Mouse (Mus musculus) stomach, embryonic 14.5 days (tissue): ENCODE data around the gene P4ha2. TPM values are rescaled to one million over a fixed set of nuclear protein-coding genes. Genes with fewer than 3 reads are reported as not detected.
A peak's percentile ranks its signal among the peaks of the same experiment; 100 is the strongest.

Experiments used
- ATAC-seq: fragments of 200-750 bp; cut with Nextera tagmentation; 2 replicates; pipeline ENCODE4 v1.8.0; 2017; ENCODE audit warnings: low read depth, moderate TSS enrichment; ENCODE audit not compliant: insufficient number of reproducible peaks, insufficient read depth, low FRiP score
- H3K27ac ChIP-seq: fragments of 300-500 bp; sonication (generic); 2 replicates; pipeline ENCODE4 v1.5.1; 2014; ENCODE audit warnings: mild to moderate bottlenecking, low read length, moderate library complexity, mixed read lengths
- H3K27me3 ChIP-seq: fragments of 300-500 bp; sonication (generic); 2 replicates; pipeline ENCODE4 v1.6.1; 2014; ENCODE audit warnings: low read length, control low read depth, mixed read lengths; ENCODE audit not compliant: control insufficient read depth, insufficient read depth
- H3K36me3 ChIP-seq: fragments of 300-500 bp; sonication (generic); 2 replicates; pipeline ENCODE4 v1.6.1; 2014; ENCODE audit warnings: mild to moderate bottlenecking, control low read depth, low read length, moderate library complexity, mixed read lengths; ENCODE audit not compliant: control insufficient read depth, insufficient read depth
- H3K4me1 ChIP-seq: fragments of 300-500 bp; sonication (generic); 2 replicates; pipeline ENCODE4 v1.6.1; 2014; ENCODE audit warnings: low read length, control low read depth, mixed read lengths; ENCODE audit not compliant: control insufficient read depth, insufficient read depth
- H3K4me2 ChIP-seq: fragments of 300-500 bp; sonication (generic); replicated peaks from 2 replicates; pipeline ENCODE4 v1.6.1; 2014; ENCODE audit warnings: low read depth, low read length, control low read depth
- H3K4me3 ChIP-seq: fragments of 300-500 bp; sonication (generic); 2 replicates; pipeline ENCODE4 v1.5.1; 2014; ENCODE audit warnings: low read depth, low read length, control low read depth
- H3K9ac ChIP-seq: fragments of 300-500 bp; sonication (generic); replicated peaks from 2 replicates; pipeline ENCODE4 v1.6.1; 2014; ENCODE audit warnings: low read depth, mild to moderate bottlenecking, control low read depth, low read length, moderate library complexity, mixed read lengths
- H3K9me3 ChIP-seq: fragments of 300-500 bp; sonication (generic); 2 replicates; pipeline ENCODE4 v1.6.1; 2016; ENCODE audit warnings: low read depth, low read length, control low read depth; ENCODE audit not compliant: control insufficient read depth
- WGBS: fragments of 180-500 bp; shearing (Covaris S2); extraction: QIAGEN DNeasy Blood & Tissue Kit; methylation state at CpG from one replicate; pipeline ENCODE4 v1.1.7; 2014; 5-methylcytosine and 5-hydroxymethylcytosine counted together
- polyA plus RNA-seq: library from polyadenylated mRNA; unstranded; fragments of >200 nt; fragmentation: Nextera tagmentation; extraction: Ambion mirVana; gene quantifications from 2 replicates; pipeline ENCODE4 v1.2.1, GENCODE M21; 2014

The P4ha2 gene
- polyA plus RNA-seq, 1 experiment from 2014 or later, result 46.9 TPM

GRCm38 (mm10) chr11:54065106-54065914 is 34.6 kb upstream of the P4ha2 start:
- Histone ChIP-seq H3K27ac (no peak overlapping the region), H3K4me1 (peaks cover 38% of the 10 kb centered on the region; the same call in 1 of the 2 replicates), H3K27me3 (no peaks in the 10 kb centered on the region), H3K9ac (no peak overlapping the region), H3K4me3 (no peak overlapping the region), H3K36me3 (no peaks in the 10 kb centered on the region), H3K9me3 (no peaks in the 10 kb centered on the region), H3K4me2 (no peak overlapping the region)
- no peak for ATAC-seq
- WGBS, result 77% methylated on average over 12 of the region's 12 CpGs

- Histone ChIP-seq H3K9ac (no peak overlapping the region), H3K36me3 (no peaks in the 10 kb centered on the region), H3K27me3 (no peaks in the 10 kb centered on the region), H3K27ac (no peak overlapping the region), H3K4me1 (peaks cover 33% of the 10 kb centered on the region; the same call in 1 of the 2 replicates), H3K9me3 (no peaks in the 10 kb centered on the region), H3K4me2 (no peak overlapping the region), H3K4me3 (no peak overlapping the region)
- 79% methylated on average over 4 of the region's 4 CpGs for WGBS
- ATAC-seq, result no peak
These were observed 34.0 kb upstream of the P4ha2 start for GRCm38 (mm10) chr11:54065915-54066178.

GRCm38 (mm10) chr11:54066400-54066799 is 33.5 kb upstream of the P4ha2 start:
- no peak overlapping the region for H3K27ac ChIP-seq
- H3K4me3 ChIP-seq, result no peak overlapping the region
- no peaks in the 10 kb centered on the region for H3K36me3 ChIP-seq
- no peak overlapping the region for H3K9ac ChIP-seq
- H3K4me1 ChIP-seq, result peaks cover 30% of the 10 kb centered on the region; the same call in 1 of the 2 replicates
- no peaks in the 10 kb centered on the region for H3K27me3 ChIP-seq
- H3K9me3 ChIP-seq, result no peaks in the 10 kb centered on the region
- peak overlapping the region; percentile 84 for H3K4me2 ChIP-seq
- ATAC-seq, result no peak
- WGBS, result 62% methylated on average over 5 of the region's 5 CpGs

GRCm38 (mm10) chr11:54067318-54067995 is 32.4 kb upstream of the P4ha2 start:
- H3K4me1 ChIP-seq, result peaks cover 25% of the 10 kb centered on the region; the same call in 1 of the 2 replicates
- ATAC-seq, result peak; percentile 47; the same call in 1 of the 2 replicates
- 15% methylated on average over 12 of the region's 12 CpGs for WGBS

GRCm38 (mm10) chr11:54067996-54068519 is 31.8 kb upstream of the P4ha2 start:
- no peak for ATAC-seq
- Histone ChIP-seq H3K9ac (peak overlapping the region; percentile 72), H3K4me1 (peaks cover 20% of the 10 kb centered on the region; the same call in 1 of the 2 replicates), H3K4me3 (peak overlapping the region; percentile 59), H3K27ac (peak overlapping the region; percentile 66; the same call in 1 of the 2 replicates), H3K9me3 (no peaks in the 10 kb centered on the region), H3K27me3 (no peaks in the 10 kb centered on the region), H3K4me2 (peak overlapping the region; percentile 84), H3K36me3 (no peaks in the 10 kb centered on the region)
- WGBS, result 25% methylated on average over 4 of the region's 4 CpGs

More at GRCm38 (mm10) chr11:54067318-54067995, 32.4 kb upstream of the P4ha2 start:
- peak overlapping the region; percentile 72; the same call in 1 of the 2 replicates for H3K9ac ChIP-seq
- peak overlapping the region; percentile 66; the same call in 1 of the 2 replicates for H3K27ac ChIP-seq
- no peaks in the 10 kb centered on the region for H3K36me3 ChIP-seq
- peak overlapping the region; percentile 84 for H3K4me2 ChIP-seq
- peak overlapping the region; percentile 59 for H3K4me3 ChIP-seq
- H3K9me3 ChIP-seq, result no peaks in the 10 kb centered on the region
- H3K27me3 ChIP-seq, result no peaks in the 10 kb centered on the region

GRCm38 (mm10) chr11:54068520-54069371 is 31.1 kb upstream of the P4ha2 start, which contains the start of gene Pdlim4:
Gene Pdlim4, minus strand, starts transcription at chr11:54069014.
- WGBS, result 3% methylated on average over 34 of the region's 61 CpGs
- Histone ChIP-seq H3K9ac (peak within 1 kb of the TSS; percentile 72), H3K27me3 (no peaks in the 10 kb centered on the region), H3K27ac (peak within 1 kb of the TSS; percentile 66), H3K4me2 (peak within 1 kb of the TSS; percentile 84), H3K9me3 (no peaks in the 10 kb centered on the region), H3K4me1 (peaks cover 21% of the 10 kb centered on the region; the same call in 1 of the 2 replicates), H3K4me3 (peak within 1 kb of the TSS; percentile 59), H3K36me3 (no peaks in the 10 kb centered on the region)
- peak; percentile 46; the same call in 1 of the 2 replicates for ATAC-seq

GRCm38 (mm10) chr11:54071726-54072445 is 28.0 kb upstream of the P4ha2 start:
- H3K36me3 ChIP-seq, result no peaks in the 10 kb centered on the region
- no peaks in the 10 kb centered on the region for H3K27me3 ChIP-seq
- no peak overlapping the region for H3K4me2 ChIP-seq
- H3K9me3 ChIP-seq, result no peaks in the 10 kb centered on the region
- H3K9ac ChIP-seq, result no peak overlapping the region
- no peak for ATAC-seq
- 89% methylated on average over 5 of the region's 5 CpGs for WGBS
- H3K27ac ChIP-seq, result no peak overlapping the region
- peaks cover 13% of the 10 kb centered on the region; the same call in 1 of the 2 replicates for H3K4me1 ChIP-seq
- no peak overlapping the region for H3K4me3 ChIP-seq
